Mouse (Mus musculus): ENCODE data around the gene B230104I21Rik. TPM values are rescaled to one million over a fixed set of nuclear protein-coding genes. Genes with fewer than 3 reads are reported as not detected.

B230104I21Rik gene
- polyA plus RNA-seq, 2 experiments, result not detected

DNA sequence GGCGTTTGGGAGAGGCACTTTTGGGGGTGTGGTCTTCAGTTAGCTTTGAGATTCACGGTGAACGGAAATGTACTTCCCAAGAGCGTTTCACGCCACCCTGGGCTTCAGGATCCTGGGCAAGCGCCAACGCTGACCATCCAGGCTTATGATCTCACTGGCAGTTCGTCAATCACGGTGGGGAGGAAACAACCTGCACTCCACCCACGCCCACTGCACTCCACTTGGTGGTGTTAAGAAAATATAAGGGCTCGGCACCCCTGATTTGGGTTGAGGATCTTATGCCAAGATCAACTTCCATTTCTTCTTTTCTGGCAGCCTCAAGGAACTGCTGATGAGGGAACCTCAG, 22.3 kb upstream of the B230104I21Rik start:
- peak; percentile 38 for DNase-seq (ENCODE audit: low spot score)
- Histone ChIP-seq H3K4me2 (replicated peaks; ENCODE audit: low read depth, low read length, severe bottlenecking) (no peak overlapping the region), H3K9me3 (ENCODE audit: control insufficient read depth, low read length) (no peaks in the 10 kb centered on the region), H3K27me3 (ENCODE audit: control insufficient read depth, insufficient read depth, low read length) (no peaks in the 10 kb centered on the region), H3K4me1 (ENCODE audit: control insufficient read depth, insufficient read depth, low read length) (no peaks in the 10 kb centered on the region), H3K27ac (replicated peaks; ENCODE audit: low read depth, low read length) (0 out of 2 replicates have a peak overlapping the region, but pooled peaks have one; percentile 55), H3K9ac (ENCODE audit: low read depth, low read length, severe bottlenecking) (no peak overlapping the region), H3K4me3 (replicated peaks; ENCODE audit: low read length) (no peak overlapping the region), H3K36me3 (ENCODE audit: control insufficient read depth, insufficient read depth, low read length) (peaks cover 5% of the 10 kb centered on the region; the same call in 1 of the 2 replicates)
- WGBS, result 70% methylated on average over 11 of the region's 11 CpGs
- peak; percentile 51; the same call in 1 of the 2 replicates for ATAC-seq (ENCODE audit: low FRiP score, low read depth)
- TF ChIP-seq POLR2A (IDR thresholded peaks at IDR 0.05; ENCODE audit: borderline replicate concordance, extremely low read depth, insufficient read depth, insufficient read length), result no peak

DNA sequence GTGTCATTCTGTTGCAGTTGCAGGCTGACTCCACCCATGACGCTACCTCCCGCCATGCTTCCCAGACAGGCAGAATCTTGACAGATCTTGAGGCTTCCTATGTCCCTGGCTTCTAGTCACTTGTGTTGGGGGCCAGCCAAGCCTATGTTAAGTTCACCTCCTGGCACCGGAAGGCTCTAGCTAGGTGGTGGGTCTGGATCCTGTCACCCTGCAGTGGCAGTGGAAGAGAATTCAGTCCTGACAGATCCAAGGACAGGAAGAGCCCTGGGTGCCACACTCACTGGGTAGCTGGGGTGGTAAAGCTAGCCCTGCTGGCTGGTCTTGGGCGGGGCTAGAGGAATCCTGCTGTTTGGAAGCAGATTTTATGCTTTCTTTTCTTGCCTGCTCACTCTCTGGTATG, 10.5 kb upstream of the B230104I21Rik start:
- Histone ChIP-seq H3K27ac (replicated peaks; ENCODE audit: low read depth, low read length) (no peak overlapping the region), H3K4me3 (replicated peaks; ENCODE audit: low read length) (no peak overlapping the region), H3K4me1 (ENCODE audit: control insufficient read depth, insufficient read depth, low read length) (0 out of 2 replicates have a peak, but pooled peaks cover 4% of the 10 kb centered on the region), H3K9ac (ENCODE audit: low read depth, low read length, severe bottlenecking) (no peak overlapping the region), H3K27me3 (ENCODE audit: control insufficient read depth, insufficient read depth, low read length) (no peaks in the 10 kb centered on the region), H3K9me3 (ENCODE audit: control insufficient read depth, low read length) (no peaks in the 10 kb centered on the region), H3K4me2 (replicated peaks; ENCODE audit: low read depth, low read length, severe bottlenecking) (no peak overlapping the region), H3K36me3 (ENCODE audit: control insufficient read depth, insufficient read depth, low read length) (peaks cover 57% of the 10 kb centered on the region)
- TF ChIP-seq POLR2A (IDR thresholded peaks at IDR 0.05; ENCODE audit: borderline replicate concordance, extremely low read depth, insufficient read depth, insufficient read length), result no peak
- no peak for ATAC-seq (ENCODE audit: low FRiP score, low read depth)
- WGBS, result 65% methylated on average over 4 of the region's 4 CpGs
- DNase-seq (ENCODE audit: low spot score), result no peak

DNA sequence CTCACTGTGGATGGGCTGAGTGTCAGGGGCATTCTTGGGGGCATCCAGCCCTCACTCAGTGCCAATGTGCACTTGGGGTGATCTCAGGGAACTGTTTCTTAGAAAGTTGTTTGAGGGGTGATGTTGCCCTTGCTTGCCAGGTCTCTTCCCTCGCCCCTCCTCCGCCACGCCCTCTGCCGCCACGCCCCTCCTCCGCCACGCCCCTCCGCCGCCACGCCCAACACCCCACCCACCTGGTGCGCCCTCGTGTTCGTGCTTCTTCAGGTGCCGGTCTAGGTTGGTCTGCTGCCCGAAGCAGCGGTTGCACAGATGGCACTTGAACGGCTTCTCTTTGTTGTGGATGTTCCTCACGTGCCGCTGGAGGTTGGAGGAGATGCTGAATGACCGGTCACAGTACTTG, 7.5 kb upstream of the B230104I21Rik start:
- H3K27me3 ChIP-seq (ENCODE audit: control insufficient read depth, insufficient read depth, low read length), result no peaks in the 10 kb centered on the region
- no peak overlapping the region for H3K4me3 ChIP-seq (replicated peaks; ENCODE audit: low read length)
- H3K4me2 ChIP-seq (replicated peaks; ENCODE audit: low read depth, low read length, severe bottlenecking), result no peak overlapping the region
- TF ChIP-seq POLR2A (IDR thresholded peaks at IDR 0.05; ENCODE audit: borderline replicate concordance, extremely low read depth, insufficient read depth, insufficient read length), result no peak
- no peak for DNase-seq (ENCODE audit: low spot score)
- no peak overlapping the region for H3K27ac ChIP-seq (replicated peaks; ENCODE audit: low read depth, low read length)
- H3K4me1 ChIP-seq (ENCODE audit: control insufficient read depth, insufficient read depth, low read length), result peaks cover 12% of the 10 kb centered on the region
- ATAC-seq (ENCODE audit: low FRiP score, low read depth), result no peak
- no peak overlapping the region for H3K9ac ChIP-seq (ENCODE audit: low read depth, low read length, severe bottlenecking)
- WGBS, result 11% methylated on average over 9 of the region's 20 CpGs
- H3K9me3 ChIP-seq (ENCODE audit: control insufficient read depth, low read length), result no peaks in the 10 kb centered on the region
- peaks cover 47% of the 10 kb centered on the region for H3K36me3 ChIP-seq (ENCODE audit: control insufficient read depth, insufficient read depth, low read length)

- no peaks in the 10 kb centered on the region for H3K27me3 ChIP-seq (ENCODE audit: control insufficient read depth, insufficient read depth, low read length)
- peaks cover 12% of the 10 kb centered on the region for H3K4me1 ChIP-seq (ENCODE audit: control insufficient read depth, insufficient read depth, low read length)
- H3K9me3 ChIP-seq (ENCODE audit: control insufficient read depth, low read length), result no peaks in the 10 kb centered on the region
- DNase-seq (ENCODE audit: low spot score), result peak; percentile 83
- peaks cover 43% of the 10 kb centered on the region for H3K36me3 ChIP-seq (ENCODE audit: control insufficient read depth, insufficient read depth, low read length)
- H3K27ac ChIP-seq (replicated peaks; ENCODE audit: low read depth, low read length), result no peak overlapping the region
- H3K4me3 ChIP-seq (replicated peaks; ENCODE audit: low read length), result no peak overlapping the region
- H3K9ac ChIP-seq (ENCODE audit: low read depth, low read length, severe bottlenecking), result no peak overlapping the region
- H3K4me2 ChIP-seq (replicated peaks; ENCODE audit: low read depth, low read length, severe bottlenecking), result no peak overlapping the region
- ATAC-seq (ENCODE audit: low FRiP score, low read depth), result peak; percentile 45; the same call in 1 of the 2 replicates
- no peak for TF ChIP-seq POLR2A (IDR thresholded peaks at IDR 0.05; ENCODE audit: borderline replicate concordance, extremely low read depth, insufficient read depth, insufficient read length)
- WGBS, result 10% methylated on average over 6 of the region's 6 CpGs
Observed at GRCm38 (mm10) chr4:154328836-154329235, 7.1 kb upstream of the B230104I21Rik start.

- Histone ChIP-seq H3K4me3 (replicated peaks; ENCODE audit: low read length) (no peak overlapping the region), H3K4me1 (ENCODE audit: control insufficient read depth, insufficient read depth, low read length) (peaks cover 12% of the 10 kb centered on the region), H3K27ac (replicated peaks; ENCODE audit: low read depth, low read length) (no peak overlapping the region), H3K9me3 (ENCODE audit: control insufficient read depth, low read length) (no peaks in the 10 kb centered on the region), H3K27me3 (ENCODE audit: control insufficient read depth, insufficient read depth, low read length) (no peaks in the 10 kb centered on the region), H3K36me3 (ENCODE audit: control insufficient read depth, insufficient read depth, low read length) (peaks cover 46% of the 10 kb centered on the region), H3K9ac (ENCODE audit: low read depth, low read length, severe bottlenecking) (no peak overlapping the region), H3K4me2 (replicated peaks; ENCODE audit: low read depth, low read length, severe bottlenecking) (no peak overlapping the region)
- TF ChIP-seq POLR2A (IDR thresholded peaks at IDR 0.05; ENCODE audit: borderline replicate concordance, extremely low read depth, insufficient read depth, insufficient read length), result no peak
- ATAC-seq (ENCODE audit: low FRiP score, low read depth) (no peak), DNase-seq (ENCODE audit: low spot score) (no peak)
- 77% methylated on average over 7 of the region's 7 CpGs for WGBS
Observed at GRCm38 (mm10) chr4:154330001-154330400, 5.9 kb upstream of the B230104I21Rik start.

- H3K4me2 ChIP-seq (replicated peaks; ENCODE audit: low read depth, low read length, severe bottlenecking), result no peak overlapping the region
- no peaks in the 10 kb centered on the region for H3K27me3 ChIP-seq (ENCODE audit: control insufficient read depth, insufficient read depth, low read length)
- TF ChIP-seq POLR2A (IDR thresholded peaks at IDR 0.05; ENCODE audit: borderline replicate concordance, extremely low read depth, insufficient read depth, insufficient read length), result no peak
- no peak overlapping the region for H3K4me3 ChIP-seq (replicated peaks; ENCODE audit: low read length)
- WGBS, result 29% methylated on average over 12 of the region's 12 CpGs
- peaks cover 12% of the 10 kb centered on the region for H3K4me1 ChIP-seq (ENCODE audit: control insufficient read depth, insufficient read depth, low read length)
- H3K9ac ChIP-seq (ENCODE audit: low read depth, low read length, severe bottlenecking), result no peak overlapping the region
- DNase-seq (ENCODE audit: low spot score) (no peak), ATAC-seq (ENCODE audit: low FRiP score, low read depth) (no peak)
- no peak overlapping the region for H3K27ac ChIP-seq (replicated peaks; ENCODE audit: low read depth, low read length)
- no peaks in the 10 kb centered on the region for H3K9me3 ChIP-seq (ENCODE audit: control insufficient read depth, low read length)
- peaks cover 40% of the 10 kb centered on the region for H3K36me3 ChIP-seq (ENCODE audit: control insufficient read depth, insufficient read depth, low read length)
Observed at GRCm38 (mm10) chr4:154331271-154331670, 4.7 kb upstream of the B230104I21Rik start.

Measured in limb, embryonic 14.5 days (tissue).